Mouse (Mus musculus) 3T3-L1 (cell line): ENCODE data around the gene Cep78.

Experiments
- DNase-seq: peaks from one replicate; pipeline ENCODE4 v3.0.0-alpha.2; 2015; ENCODE audit warnings: low read depth, low spot score

Cep78 gene

GRCm38 (mm10) chr19:15973365-15973764 lies 11.4 kb downstream of the Cep78 start:
- DNase-seq = no peak

- DNase-seq = peak; percentile 81
Observed at GRCm38 (mm10) chr19:15965082-15965481, 19.7 kb downstream of the Cep78 start.

DNA sequence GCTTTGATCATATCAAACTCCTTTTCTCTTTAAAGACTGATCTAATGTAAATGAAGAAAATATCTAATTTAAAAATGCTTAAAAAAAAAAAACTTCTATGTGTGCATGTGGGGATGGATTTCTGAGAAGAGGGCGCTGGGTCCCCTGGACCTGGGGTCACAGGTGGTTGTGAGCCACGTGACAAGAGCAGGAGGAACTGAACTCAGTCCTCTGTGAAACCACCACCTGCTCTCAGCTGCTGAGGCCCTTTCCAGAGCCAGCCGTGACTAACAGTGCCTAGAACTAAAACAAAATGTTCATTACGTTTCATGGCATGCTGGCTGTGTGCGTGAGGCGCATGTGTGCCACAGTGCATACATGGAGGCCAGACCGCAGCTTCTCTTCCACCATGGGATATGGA lies 20.3 kb downstream of the Cep78 start:
- DNase-seq = no peak

GRCm38 (mm10) chr19:15963011-15963695 lies 21.6 kb downstream of the Cep78 start:
- DNase-seq = no peak

GRCm38 (mm10) chr19:15962313-15962712 lies 22.5 kb downstream of the Cep78 start:
- no peak for DNase-seq

- DNase-seq = no peak
Observed at GRCm38 (mm10) chr19:15950225-15950624, 34.6 kb downstream of the Cep78 start.

- no peak for DNase-seq
Observed at GRCm38 (mm10) chr19:15948867-15949266, 35.9 kb downstream of the Cep78 start.

DNA sequence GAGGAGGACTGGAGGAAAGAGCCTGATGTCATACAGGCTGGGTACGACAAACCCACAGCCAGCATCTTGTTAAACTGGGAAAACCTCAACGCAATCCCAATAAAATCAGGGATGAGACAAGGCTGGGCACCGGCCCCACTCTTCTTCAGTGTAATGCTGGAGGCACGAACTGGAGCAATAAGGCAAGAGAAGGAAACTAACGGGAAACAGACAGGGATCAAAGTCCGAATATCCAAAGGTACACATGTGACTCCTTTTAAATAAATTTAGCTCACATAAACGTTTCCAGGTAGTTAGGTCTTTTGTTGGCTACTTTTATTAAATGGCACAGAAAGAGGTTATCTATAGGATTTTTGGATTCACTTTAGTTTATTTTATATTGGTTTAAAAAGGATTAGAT lies 36.4 kb downstream of the Cep78 start:
- no peak for DNase-seq

GRCm38 (mm10) chr19:15947237-15947636 lies 37.6 kb downstream of the Cep78 start, which contains the start of gene Psat1:
Psat1 (minus strand) TSS chr19:15947337.
- no peak for DNase-seq

DNA sequence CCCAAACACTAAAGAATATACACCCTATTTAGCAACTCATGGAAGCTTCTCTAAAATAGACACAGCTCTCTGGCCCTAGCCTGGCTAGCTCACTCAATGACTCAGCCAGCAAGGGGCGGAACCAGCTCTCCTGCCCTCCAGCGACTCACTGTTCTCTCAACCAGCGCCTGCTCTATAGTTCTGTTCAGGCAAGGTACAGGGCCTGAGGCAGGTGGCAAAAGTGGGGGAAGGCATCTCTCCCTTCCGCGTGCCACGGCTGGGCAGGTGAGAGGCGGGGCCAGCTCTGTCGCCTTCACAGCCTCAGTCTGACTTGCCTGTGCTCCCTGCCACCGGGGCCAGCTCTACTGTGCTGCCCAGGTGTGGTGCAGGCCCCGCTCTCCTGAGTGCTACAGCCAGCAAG lies 38.1 kb downstream of the Cep78 start:
- peak; percentile 85 for DNase-seq

GRCm38 (mm10) chr19:15943117-15943423 lies 41.7 kb downstream of the Cep78 start:
- no peak for DNase-seq

DNA sequence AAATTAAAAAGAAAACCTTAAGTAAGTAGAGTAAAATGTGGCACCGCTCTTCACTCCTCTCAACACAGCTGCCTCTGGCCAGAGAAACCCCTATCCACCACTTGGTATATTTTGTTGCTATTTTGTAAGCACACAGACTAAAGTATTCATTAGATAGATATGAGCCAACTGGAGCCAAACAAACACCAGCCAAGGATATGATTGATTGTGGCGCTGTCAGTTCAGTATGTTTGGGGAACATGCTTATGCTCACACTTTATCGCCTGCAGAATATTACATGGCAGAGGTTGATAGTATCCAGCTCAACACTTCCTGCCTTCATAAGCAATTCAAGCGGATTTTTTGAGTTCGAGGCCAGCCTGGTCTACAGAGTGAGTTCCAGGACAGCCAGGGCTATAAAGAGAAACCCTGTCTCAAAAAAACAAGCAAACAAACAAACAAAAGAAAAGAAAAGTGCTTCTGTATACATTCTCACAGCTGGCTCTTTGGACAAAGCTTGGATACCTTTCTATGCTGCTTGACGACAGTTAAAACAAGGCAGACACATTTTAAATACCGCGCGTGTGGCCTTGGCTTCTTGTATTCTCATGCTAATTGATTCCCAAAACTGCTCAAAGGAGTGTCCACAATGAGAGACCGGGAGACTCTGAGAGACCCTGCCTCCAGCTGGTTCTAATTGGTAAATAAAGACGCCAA lies 42.2 kb downstream of the Cep78 start:
- peak; percentile 56 for DNase-seq

- peak; percentile 84 for DNase-seq
Observed at GRCm38 (mm10) chr19:15941399-15941798, 43.4 kb downstream of the Cep78 start.

DNA sequence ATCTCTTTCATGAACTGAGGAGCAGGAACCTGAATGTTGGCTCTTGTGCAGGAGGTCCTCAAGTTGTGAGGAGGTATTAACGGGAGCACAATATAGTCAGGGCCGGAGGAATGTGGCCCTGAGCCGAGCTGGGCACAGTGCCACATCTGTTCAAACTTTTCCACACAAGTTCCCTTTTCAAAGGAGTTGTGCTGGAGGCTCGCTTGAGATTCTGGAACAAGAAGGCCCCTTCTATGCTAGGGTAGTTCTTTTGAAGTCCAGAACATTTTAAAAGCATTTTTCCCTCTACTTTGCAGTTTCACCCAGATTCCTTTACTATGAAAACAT lies 59.1 kb downstream of the Cep78 start:
- peak; percentile 94 for DNase-seq

- peak; percentile 98 for DNase-seq
Observed at GRCm38 (mm10) chr19:15924866-15925718, 59.7 kb downstream of the Cep78 start.

DNA sequence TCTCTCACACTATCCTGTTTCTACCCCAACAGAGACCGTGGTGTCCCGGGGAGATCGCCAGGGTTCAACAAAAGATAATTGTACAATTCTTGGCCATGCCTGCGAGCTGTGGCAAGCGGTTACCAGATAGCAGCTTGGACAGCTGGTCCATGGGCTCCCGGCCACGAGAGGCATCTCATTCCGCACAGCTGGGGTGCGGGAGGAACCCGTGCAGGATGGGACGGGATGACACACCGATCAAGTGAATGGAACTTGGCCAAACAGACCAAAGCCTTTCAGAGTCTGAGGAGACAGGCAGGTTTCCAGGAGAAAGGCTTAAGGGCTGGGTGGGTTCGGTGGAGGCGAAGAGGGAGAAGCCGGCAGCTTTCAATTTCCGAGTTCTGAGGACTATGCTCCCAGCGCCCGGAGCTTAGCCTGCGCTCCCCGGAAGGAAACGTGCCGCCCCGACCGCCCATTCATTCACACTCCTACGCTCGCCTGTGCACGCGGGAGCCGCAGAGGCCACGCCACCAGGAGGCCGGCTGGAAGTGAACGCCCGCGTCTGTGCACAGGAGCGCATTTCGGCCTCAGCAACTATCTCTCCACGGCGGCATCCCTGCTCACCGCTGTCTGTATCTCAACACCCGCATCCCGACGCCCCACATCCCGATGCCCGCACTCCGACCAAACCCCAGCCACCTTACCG lies 60.5 kb downstream of the Cep78 start:
- peak; percentile 75 for DNase-seq

DNA sequence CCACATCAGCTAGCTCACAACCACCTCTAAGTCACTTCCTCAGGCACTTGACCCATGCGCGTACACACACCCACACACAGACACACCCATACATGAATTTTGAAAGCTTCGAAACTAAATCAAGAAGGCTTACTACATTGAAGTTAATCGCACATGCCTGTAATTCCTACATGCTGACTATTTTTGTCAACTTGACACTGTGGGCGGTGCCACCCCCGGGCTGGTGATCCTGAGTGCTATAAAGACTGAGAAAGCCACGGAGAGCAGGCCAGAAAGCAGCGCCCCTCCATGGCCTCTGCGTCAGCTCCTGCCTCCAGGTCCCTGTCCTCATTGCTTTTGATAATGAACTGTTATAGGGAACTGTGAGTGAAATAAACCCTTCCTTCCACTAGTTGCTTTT lies 61.4 kb downstream of the Cep78 start:
- peak; percentile 87 for DNase-seq

GRCm38 (mm10) chr19:15919336-15919735 lies 65.5 kb downstream of the Cep78 start:
- DNase-seq = no peak

GRCm38 (mm10) chr19:15918111-15918510 lies 66.7 kb downstream of the Cep78 start:
- DNase-seq = no peak

DNA sequence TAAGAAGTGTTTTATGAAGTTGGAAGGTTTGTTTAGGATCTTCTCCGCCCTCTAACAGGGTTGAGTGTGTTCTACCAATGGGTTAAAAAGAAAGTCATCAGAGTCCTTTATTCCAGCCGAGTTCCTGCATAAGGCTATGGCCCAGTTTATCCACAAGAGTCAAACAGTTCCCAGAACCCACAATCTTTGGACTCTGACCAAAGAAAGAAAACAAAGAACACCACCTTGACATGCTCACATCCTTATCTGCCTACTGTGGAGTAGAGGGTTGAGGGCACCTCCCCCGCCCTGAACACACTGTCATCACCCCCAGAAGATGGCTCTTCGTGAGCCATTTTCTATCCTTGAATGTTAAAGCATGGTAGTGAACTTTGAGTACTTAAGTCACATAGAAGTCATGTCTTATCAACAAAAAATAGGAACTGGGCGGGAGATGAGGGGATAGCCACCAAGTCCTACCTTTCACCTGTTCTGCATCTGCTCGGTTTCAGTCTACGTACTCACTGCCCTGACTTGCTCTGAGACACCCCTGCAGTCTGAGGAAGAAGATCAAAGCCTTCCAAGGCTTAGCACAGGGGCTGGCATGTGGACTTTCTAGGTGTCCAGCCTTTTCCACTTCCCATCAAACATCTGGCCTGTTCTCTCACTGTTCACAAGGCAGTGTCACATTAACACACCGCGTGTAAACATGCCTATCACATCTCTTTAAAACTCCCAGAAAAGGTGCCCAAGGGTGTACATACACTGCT lies 71.4 kb downstream of the Cep78 start:
- no peak for DNase-seq

DNA sequence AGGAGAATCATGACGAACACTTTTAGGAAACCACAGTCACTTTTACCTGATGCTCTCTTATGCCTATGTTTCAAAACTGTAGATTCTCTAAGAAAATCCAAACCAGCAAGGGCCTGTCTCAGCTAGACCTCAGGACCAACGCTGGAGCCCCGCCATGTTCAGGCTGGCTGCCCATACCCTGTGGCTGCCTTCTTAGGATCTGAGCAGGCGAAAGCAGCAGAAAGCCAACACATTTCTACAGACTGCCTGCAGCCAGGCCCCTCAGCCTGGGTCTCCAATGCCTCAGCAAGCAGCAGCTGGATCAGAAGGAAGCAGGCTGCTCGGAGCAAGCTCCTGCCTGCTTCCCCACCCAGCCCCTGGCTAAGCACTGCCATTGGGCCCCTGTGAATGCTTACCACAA lies 73.3 kb downstream of the Cep78 start:
- DNase-seq = no peak
